Comparison of ENCODE assay signal across 11 mouse cellular contexts in the genomic region with DNA sequence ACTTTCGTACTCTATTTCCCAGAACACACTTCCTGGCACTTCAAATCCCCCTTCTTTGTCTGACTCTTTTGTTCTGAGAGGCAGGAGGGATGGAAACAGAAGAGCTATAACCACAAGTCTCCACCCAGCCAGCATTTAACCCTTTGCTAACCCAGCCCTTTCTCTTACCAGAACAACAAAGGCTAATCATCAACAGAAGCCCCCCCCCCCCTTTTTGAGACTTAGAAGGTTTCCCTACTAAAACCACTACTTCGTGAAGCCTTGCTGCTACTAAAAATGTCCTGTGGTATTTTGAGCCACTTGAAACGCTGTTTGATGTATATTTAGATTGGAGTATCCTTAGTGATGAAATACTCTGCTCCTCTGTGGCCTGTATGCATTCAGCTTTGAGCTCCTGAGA. TPM values are rescaled to one million over a fixed set of nuclear protein-coding genes. Genes with fewer than 3 reads are reported as not detected.
DNase-seq lines count a peak whose midpoint lies in the region; ATAC-seq lines count a peak whose summit lies in the region.
"Had no signal": no experiment of that assay in that cellular context is flagged by ENCODE, and none has a peak within 500 bp of the region (broad histone marks: within the 10 kb centered on the region; RNA-seq: fewer than 3 reads in every experiment).

No protein-coding gene starts in this region.

- WGBS in heart, embryonic 16.5 days: 27% methylated on average over 3 of the region's 3 CpGs
- WGBS in forebrain, embryonic 14.5 days: 9% methylated on average over 3 of the region's 3 CpGs
- 11% methylated on average over 3 of the region's 3 CpGs for WGBS in midbrain, embryonic 14.5 days

- H3K27ac ChIP-seq in heart, embryonic 16.5 days (ENCODE audit: low read length): no peak overlapping the region
- 0 out of 2 replicates have a peak overlapping the region, but pooled peaks have one; percentile 28 for H3K27ac ChIP-seq in forebrain, embryonic 14.5 days (ENCODE audit: low read depth, low read length)
- H3K27ac ChIP-seq in midbrain, embryonic 14.5 days (replicated peaks; ENCODE audit: low read depth, low read length): peak overlapping the region; percentile 76; the same call in 1 of the 2 replicates
- H3K27ac ChIP-seq: liver, embryonic 12.5 days had no signal

- intact Hi-C loops in heart, postnatal 36 days (cut with DNase I): no loop called here

- H3K4me1 ChIP-seq in heart, embryonic 16.5 days (ENCODE audit: control insufficient read depth, insufficient read depth, low read length): peaks cover 12% of the 10 kb centered on the region
- H3K4me1 ChIP-seq in forebrain, embryonic 14.5 days (ENCODE audit: control insufficient read depth, insufficient read depth, low read length): peaks cover 34% of the 10 kb centered on the region
- peaks cover 67% of the 10 kb centered on the region for H3K4me1 ChIP-seq in midbrain, embryonic 14.5 days (ENCODE audit: control insufficient read depth, insufficient read depth, low read length)
- H3K4me1 ChIP-seq: liver, embryonic 12.5 days had no signal

- H3K4me2 ChIP-seq in heart, embryonic 16.5 days (ENCODE audit: low read depth, low read length): peak overlapping the region; percentile 21
- H3K4me2 ChIP-seq in forebrain, embryonic 14.5 days (ENCODE audit: low read length): no peak overlapping the region
- H3K4me2 ChIP-seq in midbrain, embryonic 14.5 days (ENCODE audit: low read length): no peak overlapping the region
- H3K4me2 ChIP-seq: liver, embryonic 12.5 days had no signal

- no peaks in the 10 kb centered on the region for H3K27me3 ChIP-seq in heart, embryonic 16.5 days (ENCODE audit: control insufficient read depth, insufficient read depth, low read length)
- H3K27me3 ChIP-seq in forebrain, embryonic 14.5 days (replicated peaks; ENCODE audit: control insufficient read depth, insufficient read depth, low read length): no peaks in the 10 kb centered on the region
- no peaks in the 10 kb centered on the region for H3K27me3 ChIP-seq in midbrain, embryonic 14.5 days (ENCODE audit: control insufficient read depth, insufficient read depth, low read length)
- H3K27me3 ChIP-seq: liver, embryonic 12.5 days had no signal

- H3K9ac ChIP-seq in heart, embryonic 16.5 days (ENCODE audit: low read length): no peak overlapping the region
- H3K9ac ChIP-seq in forebrain, embryonic 14.5 days (ENCODE audit: low read length): no peak overlapping the region
- no peak overlapping the region for H3K9ac ChIP-seq in midbrain, embryonic 14.5 days (replicated peaks; ENCODE audit: low read length)
- H3K9ac ChIP-seq: liver, embryonic 12.5 days had no signal

- no peaks in the 10 kb centered on the region for H3K9me3 ChIP-seq in heart, embryonic 16.5 days (replicated peaks; ENCODE audit: control insufficient read depth, low read length)
- H3K9me3 ChIP-seq in forebrain, embryonic 14.5 days (replicated peaks; ENCODE audit: control insufficient read depth, low read length): no peaks in the 10 kb centered on the region
- H3K9me3 ChIP-seq in midbrain, embryonic 14.5 days (ENCODE audit: control insufficient read depth, low read length): no peaks in the 10 kb centered on the region
- H3K9me3 ChIP-seq: liver, embryonic 12.5 days had no signal

- no peak for DNase-seq in heart, postnatal 36 days
- DNase-seq in T-cell, adult 2 months (ENCODE audit: low spot score): peak; percentile 19
- no peak for DNase-seq in forebrain, embryonic 14.5 days (ENCODE audit: low spot score)
- peak; percentile 48 for DNase-seq in midbrain, embryonic 14.5 days
- no peak for DNase-seq in adrenal gland, adult 2 months
- no peak for DNase-seq in lung, postnatal 25 days (ENCODE audit: low spot score)
- DNase-seq in gastrocnemius, postnatal 10 days: no peak

- H3K4me3 ChIP-seq in heart, embryonic 16.5 days (ENCODE audit: low read length): no peak overlapping the region
- H3K4me3 ChIP-seq in forebrain, embryonic 14.5 days (ENCODE audit: low read depth, low read length): no peak overlapping the region
- H3K4me3 ChIP-seq in midbrain, embryonic 14.5 days (replicated peaks; ENCODE audit: low read depth, low read length): no peak overlapping the region
- H3K4me3 ChIP-seq: liver, embryonic 12.5 days had no signal

- no peak for ATAC-seq in heart, embryonic 16.5 days (replicated peaks; ENCODE audit: extremely low read depth, insufficient read depth, low FRiP score)
- no peak for ATAC-seq in forebrain, embryonic 14.5 days
- ATAC-seq in midbrain, embryonic 14.5 days (ENCODE audit: low FRiP score, low TSS enrichment): no peak
- ATAC-seq: liver, embryonic 12.5 days had no signal

- no peaks in the 10 kb centered on the region for H3K36me3 ChIP-seq in heart, embryonic 16.5 days (ENCODE audit: control insufficient read depth, insufficient read depth)
- H3K36me3 ChIP-seq in forebrain, embryonic 14.5 days (ENCODE audit: control insufficient read depth, insufficient read depth, low read length): no peaks in the 10 kb centered on the region
- no peaks in the 10 kb centered on the region for H3K36me3 ChIP-seq in midbrain, embryonic 14.5 days (ENCODE audit: control insufficient read depth, insufficient read depth, low read length)
- H3K36me3 ChIP-seq: liver, embryonic 12.5 days had no signal

RNA-seq across cellular contexts. Expression of a gene that starts 52.7 kb away (rescaled TPM):
- polyA plus RNA-seq in heart, embryonic 16.5 days (2015; fragmentation: Nextera tagmentation; extraction: Ambion mirVana): not detected in 2 replicates
- total RNA-seq in heart, postnatal 36 days (2021): not detected
- not detected in 2 replicates for polyA plus RNA-seq in forebrain, embryonic 14.5 days (2014; fragmentation: Nextera tagmentation; extraction: Ambion mirVana)
- polyA plus RNA-seq in midbrain, embryonic 14.5 days (2014; fragmentation: Nextera tagmentation; extraction: Ambion mirVana): not detected in 2 replicates
- total RNA-seq in adrenal gland, adult 2 months (2021): not detected
- not detected in 2 replicates for polyA plus RNA-seq in adrenal gland, adult 2 months (2012; rRNA removed)
- not detected for total RNA-seq in gastrocnemius, postnatal 10 days (2021)
- total RNA-seq: megakaryocyte, adult 5-6 weeks had no signal
- polyA plus RNA-seq: gonadal fat pad, adult 2 months; liver, embryonic 12.5 days had no signal

Comparison
In these comparisons a context has a peak if more than half of its experiments do, and no peak if none do; other contexts are left out.
1. DNase-seq: peak in T-cell, adult 2 months (single experiment) and midbrain, embryonic 14.5 days (single experiment); none in heart, postnatal 36 days (0 of 2), forebrain, embryonic 14.5 days (single experiment), adrenal gland, adult 2 months (single experiment), lung, postnatal 25 days (single experiment) and gastrocnemius, postnatal 10 days (single experiment).